Mouse (Mus musculus) stomach, postnatal 0 days (tissue): Measurements from ENCODE around the gene Rhof.

ENCODE experiments used
- CTCF ChIP-seq: IDR thresholded peaks from 2 replicates; pipeline ENCODE4 v1.5.1; 2016; ENCODE audit warnings: antibody characterized with exemption, low read depth, mild to moderate bottlenecking, moderate library complexity
- EP300 ChIP-seq: optimal IDR thresholded peaks from 2 replicates; pipeline ENCODE3; 2016; ENCODE audit warnings: antibody characterized with exemption

DNA sequence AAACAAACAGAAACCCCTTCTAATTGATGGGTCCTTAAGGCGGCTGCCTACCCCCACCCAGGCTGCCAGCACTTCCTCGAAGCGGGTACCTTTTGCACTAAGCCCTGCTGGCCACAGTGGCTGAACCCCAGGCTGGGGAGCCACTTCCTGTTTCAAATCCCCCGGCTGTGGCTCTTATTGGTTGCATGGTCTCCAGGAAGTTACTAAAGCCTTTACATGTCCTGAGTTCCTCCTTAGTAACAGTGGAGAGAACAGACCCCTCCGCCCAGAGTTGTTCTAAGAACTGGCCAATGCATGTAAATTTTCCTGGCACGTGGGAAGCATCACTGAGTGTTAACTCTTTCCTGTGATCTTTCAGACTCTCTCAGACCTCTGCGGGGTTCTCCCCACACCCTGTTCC, 18.6 kb upstream of the Rhof start:
- TF ChIP-seq CTCF (no peak), EP300 (no peak)
